Mouse (Mus musculus): Measurements from ENCODE around the gene Sgms2.

DNA sequence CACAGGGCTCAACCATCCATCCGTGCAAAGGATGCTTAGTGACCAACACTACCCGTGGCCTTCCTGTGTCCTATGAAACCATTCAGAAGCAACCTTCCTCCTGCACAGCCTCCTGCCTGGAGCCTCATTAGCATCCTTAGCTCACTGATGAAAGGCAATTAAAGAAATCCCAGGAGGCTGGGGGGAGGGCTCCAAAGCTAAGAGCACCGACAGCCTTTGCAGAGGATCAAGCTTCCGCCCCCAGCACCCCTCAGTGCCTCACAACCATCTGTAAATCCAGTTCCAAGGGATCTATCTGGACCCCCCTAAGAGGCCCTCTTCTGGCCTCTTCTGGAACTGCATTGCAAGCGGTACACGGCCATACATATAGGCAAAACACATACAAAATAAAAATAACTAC lies 19.4 kb downstream of the Sgms2 start:
- TF ChIP-seq USF1 (IDR thresholded peaks at IDR 0.05; ENCODE audit: low read depth) = no peak
- no peak for TF ChIP-seq CTCF (IDR thresholded peaks at IDR 0.05; ENCODE audit: control insufficient read depth, insufficient read depth, insufficient read length)
